Mouse (Mus musculus): ENCODE data around the gene Tubb4b. TPM values are rescaled to one million over a fixed set of nuclear protein-coding genes. Genes with fewer than 3 reads are reported as not detected.

Gene Tubb4b
- total and polyA plus RNA-seq, 2 experiments: 80.5 to 254 TPM

GRCm38 (mm10) chr2:25187841-25188240 lies 36.7 kb downstream of the Tubb4b start:
- no peak for DNase-seq (ENCODE audit: extremely low read depth, low read depth, low spot score)
- H3K9ac ChIP-seq (ENCODE audit: low read depth, low read length): no peak overlapping the region
- WGBS: 89% methylated on average over 6 of the region's 6 CpGs
- no peaks in the 10 kb centered on the region for H3K36me3 ChIP-seq (ENCODE audit: control insufficient read depth, insufficient read depth, low read length)
- no peak overlapping the region for H3K4me3 ChIP-seq (ENCODE audit: insufficient read depth, low read depth, low read length)
- no peaks in the 10 kb centered on the region for H3K79me2 ChIP-seq (ENCODE audit: control insufficient read depth, insufficient read depth, low read length)
- H3K4me1 ChIP-seq (ENCODE audit: control insufficient read depth, insufficient read depth, low read length): no peaks in the 10 kb centered on the region
- no peak overlapping the region for H3K27ac ChIP-seq (replicated peaks; ENCODE audit: insufficient read depth, low read depth, low read length)
- TF ChIP-seq CTCF (IDR thresholded peaks at IDR 0.05; ENCODE audit: low read depth, low read length) (no peak), POLR2A (IDR thresholded peaks at IDR 0.05; ENCODE audit: extremely low read depth, insufficient read depth, low read length) (no peak)
- no peaks in the 10 kb centered on the region for H3K27me3 ChIP-seq (ENCODE audit: control insufficient read depth, insufficient read depth, low read length)

GRCm38 (mm10) chr2:25186575-25186930 lies 37.9 kb downstream of the Tubb4b start:
- H3K4me1 ChIP-seq (ENCODE audit: control insufficient read depth, insufficient read depth, low read length): no peaks in the 10 kb centered on the region
- no peaks in the 10 kb centered on the region for H3K36me3 ChIP-seq (ENCODE audit: control insufficient read depth, insufficient read depth, low read length)
- H3K9ac ChIP-seq (ENCODE audit: low read depth, low read length): no peak overlapping the region
- H3K4me3 ChIP-seq (ENCODE audit: insufficient read depth, low read depth, low read length): no peak overlapping the region
- no peak overlapping the region for H3K27ac ChIP-seq (replicated peaks; ENCODE audit: insufficient read depth, low read depth, low read length)
- WGBS: 68% methylated on average over 5 of the region's 5 CpGs
- no peak for TF ChIP-seq POLR2A (IDR thresholded peaks at IDR 0.05; ENCODE audit: extremely low read depth, insufficient read depth, low read length)
- TF ChIP-seq CTCF (IDR thresholded peaks at IDR 0.05; ENCODE audit: low read depth, low read length): no peak
- no peaks in the 10 kb centered on the region; the same call in 1 of the 2 replicates for H3K27me3 ChIP-seq (ENCODE audit: control insufficient read depth, insufficient read depth, low read length)
- no peak for DNase-seq (ENCODE audit: extremely low read depth, low read depth, low spot score)
- H3K79me2 ChIP-seq (ENCODE audit: control insufficient read depth, insufficient read depth, low read length): no peaks in the 10 kb centered on the region

GRCm38 (mm10) chr2:25185625-25186574 lies 38.6 kb downstream of the Tubb4b start:
- no peak for DNase-seq (ENCODE audit: extremely low read depth, low read depth, low spot score)
- H3K79me2 ChIP-seq (ENCODE audit: control insufficient read depth, insufficient read depth, low read length): no peaks in the 10 kb centered on the region
- no peaks in the 10 kb centered on the region for H3K4me1 ChIP-seq (ENCODE audit: control insufficient read depth, insufficient read depth, low read length)
- 7% methylated on average over 64 of the region's 64 CpGs for WGBS
- peak overlapping the region; percentile 45 for H3K9ac ChIP-seq (ENCODE audit: low read depth, low read length)
- TF ChIP-seq CTCF (IDR thresholded peaks at IDR 0.05; ENCODE audit: low read depth, low read length): peak; percentile 41
- TF ChIP-seq POLR2A (IDR thresholded peaks at IDR 0.05; ENCODE audit: extremely low read depth, insufficient read depth, low read length): no peak
- peak overlapping the region; percentile 34; the same call in 1 of the 2 replicates for H3K4me3 ChIP-seq (ENCODE audit: insufficient read depth, low read depth, low read length)
- no peaks in the 10 kb centered on the region for H3K36me3 ChIP-seq (ENCODE audit: control insufficient read depth, insufficient read depth, low read length)
- H3K27ac ChIP-seq (replicated peaks; ENCODE audit: insufficient read depth, low read depth, low read length): no peak overlapping the region
- peaks cover 2% of the 10 kb centered on the region for H3K27me3 ChIP-seq (ENCODE audit: control insufficient read depth, insufficient read depth, low read length)

GRCm38 (mm10) chr2:25184496-25184895 lies 40.0 kb downstream of the Tubb4b start:
- Histone ChIP-seq H3K4me1 (ENCODE audit: control insufficient read depth, insufficient read depth, low read length) (no peaks in the 10 kb centered on the region), H3K27me3 (ENCODE audit: control insufficient read depth, insufficient read depth, low read length) (peaks cover 5% of the 10 kb centered on the region), H3K79me2 (ENCODE audit: control insufficient read depth, insufficient read depth, low read length) (no peaks in the 10 kb centered on the region), H3K4me3 (ENCODE audit: insufficient read depth, low read depth, low read length) (no peak overlapping the region), H3K9ac (ENCODE audit: low read depth, low read length) (no peak overlapping the region), H3K27ac (replicated peaks; ENCODE audit: insufficient read depth, low read depth, low read length) (no peak overlapping the region), H3K36me3 (ENCODE audit: control insufficient read depth, insufficient read depth, low read length) (no peaks in the 10 kb centered on the region)
- whole genome bisulfite sequencing: 94% methylated on average over 7 of the region's 7 CpGs
- no peak for TF ChIP-seq POLR2A (IDR thresholded peaks at IDR 0.05; ENCODE audit: extremely low read depth, insufficient read depth, low read length)
- TF ChIP-seq CTCF (IDR thresholded peaks at IDR 0.05; ENCODE audit: low read depth, low read length): no peak
- no peak for DNase-seq (ENCODE audit: extremely low read depth, low read depth, low spot score)

- Histone ChIP-seq H3K27ac (replicated peaks; ENCODE audit: insufficient read depth, low read depth, low read length) (no peak overlapping the region), H3K79me2 (ENCODE audit: control insufficient read depth, insufficient read depth, low read length) (no peaks in the 10 kb centered on the region), H3K4me1 (ENCODE audit: control insufficient read depth, insufficient read depth, low read length) (no peaks in the 10 kb centered on the region), H3K4me3 (ENCODE audit: insufficient read depth, low read depth, low read length) (no peak overlapping the region), H3K9ac (ENCODE audit: low read depth, low read length) (no peak overlapping the region), H3K27me3 (ENCODE audit: control insufficient read depth, insufficient read depth, low read length) (peaks cover 5% of the 10 kb centered on the region), H3K36me3 (ENCODE audit: control insufficient read depth, insufficient read depth, low read length) (no peaks in the 10 kb centered on the region)
- TF ChIP-seq POLR2A (IDR thresholded peaks at IDR 0.05; ENCODE audit: extremely low read depth, insufficient read depth, low read length) (no peak), CTCF (IDR thresholded peaks at IDR 0.05; ENCODE audit: low read depth, low read length) (no peak)
- no peak for DNase-seq (ENCODE audit: extremely low read depth, low read depth, low spot score)
- 83% methylated on average over 2 of the region's 2 CpGs for WGBS
Measured at GRCm38 (mm10) chr2:25183336-25183735, 41.2 kb downstream of the Tubb4b start.

GRCm38 (mm10) chr2:25182664-25183063 lies 41.8 kb downstream of the Tubb4b start:
- Histone ChIP-seq H3K36me3 (ENCODE audit: control insufficient read depth, insufficient read depth, low read length) (no peaks in the 10 kb centered on the region), H3K27me3 (ENCODE audit: control insufficient read depth, insufficient read depth, low read length) (peaks cover 5% of the 10 kb centered on the region), H3K9ac (ENCODE audit: low read depth, low read length) (no peak overlapping the region), H3K4me1 (ENCODE audit: control insufficient read depth, insufficient read depth, low read length) (no peaks in the 10 kb centered on the region), H3K4me3 (ENCODE audit: insufficient read depth, low read depth, low read length) (0 out of 2 replicates have a peak overlapping the region, but pooled peaks have one; percentile 6), H3K27ac (replicated peaks; ENCODE audit: insufficient read depth, low read depth, low read length) (no peak overlapping the region), H3K79me2 (ENCODE audit: control insufficient read depth, insufficient read depth, low read length) (no peaks in the 10 kb centered on the region)
- TF ChIP-seq CTCF (IDR thresholded peaks at IDR 0.05; ENCODE audit: low read depth, low read length) (no peak), POLR2A (IDR thresholded peaks at IDR 0.05; ENCODE audit: extremely low read depth, insufficient read depth, low read length) (no peak)
- DNase-seq (ENCODE audit: extremely low read depth, low read depth, low spot score): no peak
- WGBS: 68% methylated on average over 6 of the region's 6 CpGs

All from liver, adult 2 months (tissue).